Mouse (Mus musculus): ENCODE measurements around the gene Tomm20l. TPM values are rescaled to one million over a fixed set of nuclear protein-coding genes. Genes with fewer than 3 reads are reported as not detected.
"Not testable (repeated sequence)": the region's sequence is repeated elsewhere in the genome, so short reads cannot be mapped to it uniquely, and the experiment has no call there.

The Tomm20l gene
- 5.6 and 15.2 TPM in 2 replicates for total RNA-seq (2021)
- long read RNA-seq, partial matches to known transcripts, result 0 of 3 reads
- long read RNA-seq, other reads (novel, unspliced or antisense), result 2 of 3 reads

DNA sequence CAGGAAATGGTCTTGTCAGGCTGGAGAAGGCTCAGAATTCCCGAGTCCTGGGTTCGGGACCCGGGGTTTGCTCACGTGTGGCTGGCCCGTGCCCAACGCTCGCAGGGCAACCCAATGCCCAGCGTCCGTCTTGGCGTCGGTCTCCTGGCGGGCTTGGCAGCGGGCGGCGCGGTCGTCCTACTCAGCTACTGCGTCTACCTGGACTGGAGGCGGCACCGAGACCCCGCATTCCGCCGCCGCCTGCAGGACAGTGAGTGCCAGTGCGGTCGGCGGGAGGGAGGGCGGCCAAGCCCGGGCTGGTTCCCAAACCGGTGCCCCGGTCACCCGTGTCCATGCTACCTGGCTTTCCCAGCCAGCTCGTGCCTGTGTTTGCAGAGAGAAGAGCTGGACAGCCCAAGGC lies at the start of gene Tomm20l:
Gene Tomm20l (plus strand): TSS at position 98 of the 400 bp plus-strand sequence.
- peak; percentile 73 for DNase-seq

GRCm38 (mm10) chr12:71069846-71070245 lies 41.4 kb upstream of the Tomm20l start:
- DNase-seq, result no peak

GRCm38 (mm10) chr12:71072048-71072447 lies 39.2 kb upstream of the Tomm20l start:
- no peak for DNase-seq

GRCm38 (mm10) chr12:71073113-71073730 lies 38.0 kb upstream of the Tomm20l start:
- no peak for DNase-seq

DNA sequence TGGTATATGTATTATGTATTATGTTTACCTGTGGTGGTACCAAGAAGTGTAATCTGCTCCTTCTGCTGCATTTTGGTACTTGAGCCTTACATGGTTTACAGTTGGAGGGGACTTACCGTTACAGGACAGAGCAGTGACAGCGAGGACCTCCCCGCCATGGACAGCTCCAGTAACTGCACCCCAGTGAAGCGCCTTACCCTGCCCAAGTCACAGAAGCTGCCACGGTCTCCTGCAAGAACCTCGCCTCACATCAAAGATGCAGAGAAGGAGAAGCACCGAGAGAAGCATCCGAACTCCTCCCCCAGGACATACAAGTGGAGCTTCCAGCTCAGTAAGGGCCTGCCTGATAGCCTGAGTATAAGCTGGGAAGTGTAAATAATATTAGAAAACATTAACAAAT lies 24.9 kb upstream of the Tomm20l start:
- no peak for DNase-seq

- not testable (repeated sequence) for DNase-seq
Observed at GRCm38 (mm10) chr12:71104275-71104674, 7.0 kb upstream of the Tomm20l start.

DNA sequence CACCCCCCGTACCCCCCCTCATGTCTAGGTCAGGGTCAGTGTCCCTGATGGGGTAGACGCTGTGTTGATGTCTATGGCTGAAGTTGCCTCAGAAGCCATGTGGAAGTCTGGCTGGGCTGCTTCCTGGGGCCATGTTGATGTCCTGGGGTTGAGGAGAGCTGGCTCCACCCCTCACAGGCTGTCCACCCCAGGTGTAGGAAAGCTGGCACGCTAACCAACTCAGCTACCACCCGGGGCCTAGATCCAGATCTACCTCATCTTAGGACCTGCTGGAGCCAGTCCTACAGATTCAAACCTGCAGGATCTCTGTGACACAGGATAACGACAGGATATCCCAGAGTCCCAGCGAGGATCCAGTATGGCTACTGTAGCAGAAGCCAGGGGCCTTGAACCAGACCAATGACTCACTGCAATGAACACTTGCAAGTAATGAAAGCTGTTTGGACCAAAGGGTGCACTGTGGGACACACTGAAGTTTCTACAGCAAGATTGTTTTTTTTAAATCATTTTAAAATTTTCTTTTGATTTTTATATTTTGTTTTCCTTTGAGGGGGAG lies 3.9 kb upstream of the Tomm20l start:
- DNase-seq, result no peak

DNA sequence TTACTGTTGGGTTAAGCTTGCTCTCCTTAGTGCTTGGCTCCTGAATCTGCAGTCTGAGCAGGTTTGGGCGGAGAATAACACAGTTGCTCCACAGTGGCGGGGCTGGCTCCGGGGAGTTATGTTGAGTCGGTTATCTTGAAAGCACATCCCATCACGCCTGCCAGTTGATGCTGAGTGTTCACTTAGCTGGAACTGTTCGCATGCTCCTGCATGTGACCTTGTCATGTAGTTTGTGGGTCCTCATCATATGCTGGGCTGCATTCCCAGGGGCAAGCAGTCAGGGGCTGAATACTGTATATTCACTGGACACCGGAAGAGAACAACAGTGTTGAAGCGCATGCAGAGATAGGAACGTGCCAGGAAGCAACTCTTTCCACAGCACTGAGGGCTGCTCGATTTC lies 1.8 kb downstream of the Tomm20l start:
- no peak for DNase-seq

GRCm38 (mm10) chr12:71113675-71114288 lies 2.6 kb downstream of the Tomm20l start:
- peak; percentile 62 for DNase-seq

GRCm38 (mm10) chr12:71116411-71116810 lies 5.2 kb downstream of the Tomm20l start:
- DNase-seq, result peak; percentile 70

DNA sequence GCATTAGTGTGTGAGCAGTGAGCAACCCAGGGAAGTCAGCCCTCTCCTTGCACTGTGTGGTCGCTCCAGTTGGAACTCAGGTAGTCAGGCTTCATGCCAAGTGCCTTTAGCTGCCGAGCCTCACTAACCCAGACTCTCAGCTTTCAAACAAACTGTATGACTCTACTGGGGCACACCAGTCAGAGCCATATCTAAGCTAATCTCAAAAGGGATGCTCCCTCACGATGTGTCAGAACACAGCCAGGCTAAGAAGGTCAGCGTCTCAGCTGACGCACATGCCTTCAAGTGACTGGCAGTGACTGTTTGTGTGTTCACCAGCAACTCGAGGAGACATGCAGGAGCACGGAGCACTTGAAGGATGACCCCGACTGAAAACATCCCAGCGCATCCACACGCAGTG lies 11.5 kb downstream of the Tomm20l start:
- no peak for DNase-seq

- DNase-seq, result no peak
Observed at GRCm38 (mm10) chr12:71123286-71123685, 12.1 kb downstream of the Tomm20l start.

- DNase-seq, result no peak
Observed at GRCm38 (mm10) chr12:71135581-71135980, 24.4 kb downstream of the Tomm20l start.

DNA sequence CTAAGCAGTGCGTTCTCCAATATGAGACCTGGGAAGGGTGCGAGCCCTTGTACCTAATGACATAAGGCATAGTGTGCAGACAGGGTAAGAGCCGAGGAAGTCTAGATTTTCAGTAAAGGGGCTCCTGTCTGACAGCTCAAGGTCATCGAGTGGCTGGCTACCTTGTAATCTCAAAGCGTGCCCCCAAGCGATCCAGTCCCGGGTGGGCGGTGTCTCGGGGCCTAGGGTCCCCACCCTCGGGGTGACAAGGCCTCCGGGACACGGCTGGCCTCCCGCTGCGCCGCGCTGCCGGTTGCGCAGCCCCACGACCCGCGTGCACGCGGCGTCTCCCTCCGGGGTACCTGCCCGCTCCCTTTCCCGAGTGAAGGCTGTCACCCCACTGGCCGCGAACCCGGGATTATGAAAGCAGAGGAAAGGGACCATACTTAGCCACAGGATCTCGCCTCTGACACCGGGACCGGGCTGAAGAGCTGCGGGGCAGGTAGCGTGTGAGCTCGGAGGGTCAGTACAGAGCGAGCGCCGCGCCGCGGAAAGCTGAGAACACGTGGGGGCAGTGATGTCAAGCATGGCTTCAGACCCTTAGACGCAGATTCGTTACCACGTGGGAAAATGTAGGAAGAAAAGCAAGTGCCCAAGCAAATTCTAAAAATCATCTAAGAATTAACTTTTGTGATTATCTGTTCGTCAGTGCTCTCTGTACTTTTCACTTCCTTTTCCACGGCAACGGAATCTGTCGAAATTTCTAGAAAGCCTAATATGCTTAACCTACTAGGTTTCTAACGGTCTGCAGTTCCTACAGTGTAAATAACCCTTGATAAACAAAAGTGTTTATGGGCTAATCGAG lies 25.1 kb downstream of the Tomm20l start, which contains the start of the genes Timm9 and 2700049A03Rik:
Gene Timm9 (minus strand): TSS at position 555 of the 844 bp plus-strand sequence.
Gene 2700049A03Rik (plus strand): TSS at position 719 of the 844 bp plus-strand sequence.
- peak; percentile 73 for DNase-seq

GRCm38 (mm10) chr12:71136974-71137491 lies 25.8 kb downstream of the Tomm20l start:
- peak; percentile 85 for DNase-seq

GRCm38 (mm10) chr12:71137686-71138085 lies 26.5 kb downstream of the Tomm20l start:
- DNase-seq, result no peak

GRCm38 (mm10) chr12:71139258-71139828 lies 28.1 kb downstream of the Tomm20l start:
- no peak for DNase-seq

- no peak for DNase-seq
Observed at GRCm38 (mm10) chr12:71141189-71141588, 30.0 kb downstream of the Tomm20l start.

DNA sequence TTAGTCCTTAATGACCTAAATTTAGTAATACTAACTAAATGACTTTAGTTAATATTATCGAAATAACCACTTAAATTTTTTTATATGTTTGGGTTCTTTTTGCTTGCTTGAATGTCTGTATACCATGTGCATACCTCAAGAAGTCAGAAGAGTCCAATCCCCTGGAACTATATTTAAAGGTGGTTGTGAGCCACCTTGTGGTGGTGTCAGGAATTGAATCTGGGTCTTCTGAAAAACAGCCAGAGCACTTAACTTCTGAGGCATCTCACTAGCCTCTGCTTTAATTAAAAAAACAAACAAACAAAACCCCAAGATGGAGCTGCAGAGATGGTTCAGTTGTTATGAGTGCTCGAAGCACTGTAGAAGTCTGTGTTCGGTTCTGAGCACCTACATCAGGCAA lies 36.4 kb downstream of the Tomm20l start:
- DNase-seq, result peak; percentile 55

DNA sequence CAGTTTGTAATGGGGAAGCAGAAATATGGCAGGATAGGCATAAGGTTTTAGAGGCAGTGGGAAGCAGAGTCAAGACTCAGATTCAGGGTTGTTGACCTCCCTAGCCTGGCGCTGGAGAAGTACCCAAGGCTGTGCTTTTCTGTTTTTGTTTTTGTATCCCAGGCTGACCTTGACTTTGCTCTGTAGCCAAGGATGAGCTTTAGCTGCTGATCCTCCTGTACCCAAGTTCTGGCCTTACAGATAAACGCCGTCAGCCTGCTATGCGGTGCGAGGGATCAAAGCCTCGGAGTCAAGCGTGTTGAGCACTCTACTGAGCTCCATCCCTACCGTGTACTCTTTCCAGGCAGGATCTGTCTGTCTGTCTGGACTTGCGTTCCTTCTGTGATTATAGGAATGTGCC lies 37.6 kb downstream of the Tomm20l start:
- DNase-seq, result peak; percentile 20

DNA sequence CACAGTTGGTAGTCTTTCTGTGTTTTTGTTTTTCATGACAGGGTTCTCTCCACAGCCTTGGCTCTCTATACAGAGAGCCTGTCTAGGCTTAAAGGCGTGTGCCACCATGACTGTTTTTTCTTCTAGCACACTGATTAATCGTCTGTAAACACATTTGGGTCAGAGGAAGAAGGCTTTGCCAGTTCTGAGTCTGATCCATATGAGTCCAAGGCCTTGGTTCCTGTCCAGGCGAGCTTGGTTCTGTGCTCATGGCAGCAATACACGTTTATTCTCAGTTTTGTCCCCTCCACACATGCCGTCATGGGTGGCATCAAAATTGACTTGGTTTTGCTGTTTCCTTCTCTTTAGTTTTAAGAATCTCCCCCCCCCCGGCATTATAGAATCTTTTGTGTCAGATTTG lies 38.2 kb downstream of the Tomm20l start:
- DNase-seq, result no peak

GRCm38 (mm10) chr12:71150167-71150566 lies 38.9 kb downstream of the Tomm20l start:
- no peak for DNase-seq
